Mouse (Mus musculus): ENCODE data around the gene Gapvd1. TPM values are rescaled to one million over a fixed set of nuclear protein-coding genes. Genes with fewer than 3 reads are reported as not detected.
A peak's percentile ranks its signal among the peaks of the same experiment; 100 is the strongest.

Gapvd1 gene
- total RNA-seq, 2 experiments from 2014 or later = 35.0 to 58.9 TPM

GRCm38 (mm10) chr2:34727045-34727728 lies 27.8 kb downstream of the Gapvd1 start:
- ATAC-seq (ENCODE audit: poor library complexity, severe bottlenecking) = no peak

GRCm38 (mm10) chr2:34725269-34725668 lies 29.8 kb downstream of the Gapvd1 start:
- ATAC-seq (ENCODE audit: poor library complexity, severe bottlenecking) = 0 out of 2 replicates have a peak, but pooled peaks have one; percentile 52

DNA sequence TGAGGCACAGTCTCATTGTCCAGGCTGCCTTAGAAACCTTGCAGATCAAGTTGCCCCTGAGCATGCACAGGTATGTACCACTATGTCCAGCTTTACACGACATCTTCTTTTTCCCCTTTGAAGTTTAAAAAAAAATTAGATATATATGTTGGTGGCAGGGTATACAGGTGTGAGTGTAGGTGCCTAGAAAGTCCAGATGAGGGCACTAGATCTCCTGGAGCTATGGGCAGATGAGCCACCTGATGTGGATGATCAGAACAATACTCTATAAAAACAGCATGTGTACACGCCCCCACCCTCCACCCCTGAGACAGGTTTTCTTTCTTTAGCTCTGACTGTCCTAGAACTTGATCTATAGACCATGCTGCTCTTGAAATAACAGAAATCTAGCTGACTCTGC lies 36.8 kb downstream of the Gapvd1 start:
- 0 out of 2 replicates have a peak, but pooled peaks have one; percentile 40 for ATAC-seq (ENCODE audit: poor library complexity, severe bottlenecking)

DNA sequence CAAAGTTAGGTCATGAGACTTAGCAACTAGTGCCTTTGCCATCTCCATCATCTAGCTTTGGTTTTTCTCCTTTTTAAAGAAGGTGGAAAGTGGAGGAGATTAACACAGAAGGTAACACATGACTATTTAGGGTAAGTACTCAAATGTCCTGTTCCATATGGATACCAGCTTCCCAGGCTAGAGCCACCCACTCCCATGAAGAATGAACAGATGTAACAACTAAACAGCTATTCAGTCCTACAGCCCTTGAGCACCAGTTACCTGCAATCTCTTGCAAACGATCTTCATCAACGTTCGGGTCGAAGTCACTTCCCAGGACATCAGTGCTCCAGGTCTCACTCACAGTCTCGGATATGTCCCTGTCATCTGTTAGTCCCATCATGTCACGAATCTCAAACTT lies 43.1 kb downstream of the Gapvd1 start:
- no peak for ATAC-seq (ENCODE audit: poor library complexity, severe bottlenecking)

- no peak for ATAC-seq (ENCODE audit: poor library complexity, severe bottlenecking)
Observed at GRCm38 (mm10) chr2:34708675-34709074, 46.4 kb downstream of the Gapvd1 start.

- ATAC-seq (ENCODE audit: poor library complexity, severe bottlenecking) = no peak
Observed at GRCm38 (mm10) chr2:34696592-34696991, 58.4 kb downstream of the Gapvd1 start.

- no peak for ATAC-seq (ENCODE audit: poor library complexity, severe bottlenecking)
Observed at GRCm38 (mm10) chr2:34692861-34693260, 62.2 kb downstream of the Gapvd1 start.

GRCm38 (mm10) chr2:34684076-34684870 lies 70.8 kb downstream of the Gapvd1 start:
- ATAC-seq (ENCODE audit: poor library complexity, severe bottlenecking) = no peak

GRCm38 (mm10) chr2:34677976-34678375 lies 77.1 kb downstream of the Gapvd1 start:
- ATAC-seq (ENCODE audit: poor library complexity, severe bottlenecking) = no peak

DNA sequence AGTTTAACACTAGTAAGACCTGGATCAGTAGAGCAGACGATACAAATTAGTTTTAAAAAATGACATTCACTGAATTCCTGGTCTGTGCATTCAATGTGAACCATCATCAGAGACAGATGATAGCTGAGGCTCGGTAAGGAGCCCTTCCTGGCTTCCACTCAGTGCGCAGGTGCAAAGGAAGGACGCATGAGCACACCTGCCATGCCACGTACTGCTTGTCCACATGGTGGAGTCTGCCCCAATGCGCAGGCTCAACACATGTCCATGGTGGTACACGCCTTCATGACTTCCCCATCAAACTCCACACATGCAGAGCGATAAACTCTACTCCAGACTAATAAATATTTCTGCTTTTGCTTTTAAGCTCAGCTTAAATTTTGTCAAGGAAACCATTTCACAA lies 78.0 kb downstream of the Gapvd1 start:
- no peak for ATAC-seq (ENCODE audit: poor library complexity, severe bottlenecking)

DNA sequence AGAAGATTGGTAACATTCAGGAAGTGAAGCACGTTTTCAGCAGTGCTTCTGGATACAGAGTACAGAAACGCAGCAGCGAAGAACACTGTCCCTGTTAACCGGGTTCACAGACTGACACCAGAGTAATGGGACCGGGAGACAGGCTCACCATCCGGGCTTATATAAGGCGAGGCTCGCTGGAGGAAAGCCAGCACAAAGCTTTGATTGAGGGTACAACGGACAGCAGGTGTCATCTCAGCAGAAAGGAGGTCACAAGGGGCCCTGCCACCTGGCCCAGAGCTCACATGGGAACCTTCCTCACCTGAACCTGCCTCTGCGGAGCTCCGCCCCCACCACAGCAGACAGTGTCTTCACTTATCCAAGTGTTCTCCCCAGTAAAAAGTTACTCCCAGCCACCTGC lies 81.2 kb downstream of the Gapvd1 start:
- no peak for ATAC-seq (ENCODE audit: poor library complexity, severe bottlenecking)

DNA sequence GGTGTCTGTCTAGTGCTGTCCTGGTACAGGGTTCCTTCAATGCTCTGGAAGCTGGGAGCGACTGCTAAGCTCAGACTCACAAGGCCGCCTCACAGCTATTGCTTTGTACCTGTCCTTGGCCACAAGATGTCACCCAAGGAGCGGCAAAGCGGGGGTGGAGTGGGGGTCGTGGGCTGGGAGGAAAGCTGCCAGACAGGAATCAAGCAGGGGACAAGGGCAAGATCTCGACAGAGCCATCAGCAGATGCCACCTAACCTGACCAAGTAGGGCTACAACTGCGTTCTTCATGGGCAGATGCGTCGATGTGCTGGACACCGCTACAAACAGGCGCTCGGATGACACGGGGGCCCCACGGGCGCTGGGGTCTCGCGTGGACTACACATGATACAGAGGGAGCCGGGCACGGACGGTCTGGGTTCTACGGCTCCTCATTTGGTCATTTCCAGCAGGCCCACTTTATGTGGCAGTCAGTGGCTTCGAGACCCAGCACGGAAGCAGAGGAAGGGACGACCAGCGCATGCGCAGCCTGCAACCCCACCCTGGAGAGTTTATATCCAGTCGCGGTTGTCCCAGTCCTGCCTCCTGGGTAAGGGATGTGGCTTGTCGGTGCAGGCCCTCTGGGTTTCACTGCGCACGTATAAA lies 83.5 kb downstream of the Gapvd1 start:
- peak; percentile 54 for ATAC-seq (ENCODE audit: poor library complexity, severe bottlenecking)

GRCm38 (mm10) chr2:34670470-34670869 lies 84.6 kb downstream of the Gapvd1 start:
- ATAC-seq (ENCODE audit: poor library complexity, severe bottlenecking) = no peak

DNA sequence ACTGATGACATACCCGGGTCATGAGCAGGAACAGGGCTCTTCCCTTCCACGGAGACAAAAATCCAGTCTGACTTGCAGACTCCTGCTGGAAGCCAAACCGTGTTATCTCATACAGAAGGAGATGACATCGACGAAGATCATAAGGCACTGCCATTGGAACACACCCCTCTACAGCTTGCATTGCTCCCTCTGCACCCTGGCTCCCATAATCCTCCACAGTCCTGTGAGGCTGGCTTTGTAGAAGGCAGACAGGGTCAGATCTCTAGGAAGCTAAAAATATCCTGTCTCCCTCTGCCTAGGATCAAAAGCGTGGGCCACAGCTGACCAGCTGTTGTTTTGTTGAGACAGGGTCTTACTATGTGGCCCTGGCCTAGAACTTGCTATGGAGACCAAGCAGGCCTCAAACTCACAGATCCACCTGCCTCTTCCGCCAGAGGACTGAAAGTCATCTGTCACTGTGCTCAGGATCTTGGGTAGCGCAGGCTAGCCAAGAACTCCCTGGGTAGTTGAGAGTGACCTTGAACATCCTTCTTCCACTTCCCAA lies 85.8 kb downstream of the Gapvd1 start:
- ATAC-seq (ENCODE audit: poor library complexity, severe bottlenecking) = no peak

DNA sequence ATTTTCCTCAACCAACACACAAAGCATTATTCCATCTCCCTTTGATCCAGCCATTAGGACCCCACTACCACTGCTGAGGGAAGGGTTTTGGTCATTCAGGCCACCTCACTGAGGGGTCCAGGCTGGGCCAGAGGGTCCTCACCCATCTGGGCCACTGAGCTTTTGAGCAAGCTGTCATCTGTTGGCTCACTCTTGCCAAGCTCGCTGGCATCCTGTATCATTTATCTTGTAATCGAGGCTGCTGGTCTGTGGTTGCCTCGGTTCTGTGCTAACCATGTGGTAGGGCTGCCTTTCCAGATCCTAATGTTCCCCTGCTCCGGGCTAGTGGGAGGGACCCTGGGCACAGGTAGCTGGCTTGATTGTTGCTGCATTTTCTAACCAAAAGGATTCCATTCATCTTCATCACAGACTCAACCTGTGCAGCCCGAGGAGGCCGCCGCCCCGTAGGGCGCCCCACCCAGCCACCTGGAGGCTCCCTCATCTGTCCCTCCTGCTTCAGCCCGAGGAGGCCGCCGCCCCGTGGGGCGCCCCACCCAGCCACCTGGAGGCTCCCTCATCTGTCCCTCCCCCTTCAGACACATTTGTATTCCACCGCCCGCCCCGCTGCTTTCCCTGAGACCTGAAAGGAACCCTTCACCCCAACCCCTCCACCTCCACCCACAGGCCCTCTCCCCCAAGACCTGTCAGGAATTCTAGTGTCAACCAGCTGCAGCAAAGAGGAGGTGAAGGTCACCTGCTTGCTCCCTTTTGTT lies 86.4 kb downstream of the Gapvd1 start:
- ATAC-seq (ENCODE audit: poor library complexity, severe bottlenecking) = no peak

DNA sequence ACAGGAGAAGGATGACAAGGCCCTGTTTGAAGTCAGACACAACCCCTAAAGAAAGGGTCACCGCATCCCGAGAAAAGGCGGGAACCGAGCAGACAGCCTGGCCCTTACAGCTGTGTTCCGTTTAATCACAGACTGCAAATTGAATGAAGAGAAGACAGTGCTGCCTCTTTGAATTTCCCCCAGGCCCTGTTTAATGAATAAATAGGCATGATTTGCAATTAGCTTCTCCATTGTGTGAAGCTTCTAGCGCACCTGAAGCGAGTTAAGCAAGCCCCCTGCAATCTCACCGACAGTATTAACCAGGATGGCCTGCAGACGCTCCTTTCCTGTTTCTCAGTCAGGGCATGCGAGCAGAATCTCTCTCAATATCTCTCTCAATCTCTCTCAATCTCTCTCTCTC lies 87.2 kb downstream of the Gapvd1 start:
- ATAC-seq (ENCODE audit: poor library complexity, severe bottlenecking) = no peak

DNA sequence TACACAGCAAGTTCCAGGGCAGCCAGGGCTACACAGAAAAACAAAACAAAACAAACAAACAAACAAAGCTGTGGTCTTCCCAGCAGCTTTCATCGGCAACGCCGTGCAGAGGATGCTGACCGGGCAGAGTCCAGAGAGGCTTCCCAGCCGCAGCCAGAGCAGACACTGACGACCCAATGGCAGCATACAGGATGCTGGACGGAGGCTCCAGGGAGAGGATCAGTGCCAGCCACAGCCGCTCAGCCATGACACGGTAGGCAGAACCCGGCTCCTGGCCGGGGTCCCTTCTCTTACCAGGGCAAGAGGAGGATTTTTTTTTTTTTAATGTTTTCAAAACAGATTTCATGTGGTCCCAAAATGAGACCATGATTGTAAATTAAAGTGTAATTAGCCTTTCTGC lies 107.6 kb downstream of the Gapvd1 start:
- no peak for ATAC-seq (ENCODE audit: poor library complexity, severe bottlenecking)

DNA sequence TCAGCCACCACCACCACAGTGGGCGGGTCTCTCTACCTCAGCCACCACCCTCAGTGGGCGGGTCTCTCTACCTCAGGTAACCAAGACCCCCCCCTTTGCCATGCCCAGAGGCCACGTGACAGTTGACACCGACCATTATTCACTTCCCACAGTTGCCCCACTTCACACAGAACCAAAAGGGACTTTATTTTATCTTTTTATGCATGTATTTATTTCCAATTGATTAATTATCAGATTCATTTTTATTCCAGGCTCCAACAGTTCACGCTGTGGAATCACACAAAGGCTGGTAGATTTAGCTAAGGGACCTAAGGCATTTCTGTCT lies 108.5 kb downstream of the Gapvd1 start:
- ATAC-seq (ENCODE audit: poor library complexity, severe bottlenecking) = no peak

DNA sequence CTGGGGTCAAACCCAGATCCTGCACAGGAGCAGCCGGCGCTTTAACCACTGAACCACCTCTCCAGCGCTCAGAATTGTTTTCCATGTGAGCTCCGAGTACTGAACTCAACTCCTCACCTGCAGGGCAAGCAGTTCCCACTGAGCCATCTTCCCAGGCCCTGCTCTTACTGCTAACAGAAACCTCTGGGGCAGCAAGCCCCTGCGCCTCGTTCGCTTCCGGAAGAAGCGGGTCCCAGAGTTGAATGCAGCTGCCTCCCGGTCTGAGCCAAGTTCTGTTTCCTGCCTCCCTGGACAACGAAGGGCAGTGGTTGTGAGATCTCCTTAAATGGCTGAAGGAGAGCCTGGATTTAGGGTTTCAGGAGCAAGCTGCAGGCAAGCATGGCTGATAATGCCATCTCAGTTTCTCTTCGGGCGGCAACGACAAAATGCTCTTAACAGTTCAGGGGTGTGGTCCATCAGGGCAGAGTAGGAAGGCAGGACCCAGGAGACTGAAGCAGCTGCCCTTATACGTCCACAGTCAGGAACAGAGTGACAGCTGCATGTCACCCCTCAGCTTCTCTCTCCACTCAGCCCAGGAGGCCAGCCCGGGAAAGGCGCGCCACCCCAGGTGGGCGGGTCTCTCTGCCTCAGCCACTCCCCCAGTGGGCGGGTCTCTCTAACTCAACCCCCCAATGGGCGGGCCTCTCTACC lies 109.0 kb downstream of the Gapvd1 start:
- peak; percentile 88 for ATAC-seq (ENCODE audit: poor library complexity, severe bottlenecking)

Measured in megakaryocyte, adult 5-6 weeks (primary cell).